Mouse (Mus musculus) neural tube, embryonic 15.5 days (tissue): ENCODE results near the gene Gm29423. TPM values are rescaled to one million over a fixed set of nuclear protein-coding genes. Genes with fewer than 3 reads are reported as not detected.
"Not testable (repeated sequence)": the region's sequence is repeated elsewhere in the genome, so short reads cannot be mapped to it uniquely, and the experiment has no call there.

Experiments used
- ATAC-seq: fragments of 200-750 bp; cut with Nextera tagmentation; 2 replicates; pipeline ENCODE4 v1.8.0; 2017; ENCODE audit warnings: mild to moderate bottlenecking, moderate TSS enrichment, moderate library complexity; ENCODE audit not compliant: low FRiP score
- H3K27ac ChIP-seq: fragments of 300-500 bp; sonication (generic); replicated peaks from 2 replicates; pipeline ENCODE4 v1.5.1; 2015; ENCODE audit warnings: mild to moderate bottlenecking, inconsistent platforms
- H3K27me3 ChIP-seq: fragments of 300-500 bp; sonication (generic); replicated peaks from 2 replicates; pipeline ENCODE4 v1.6.1; 2015; ENCODE audit warnings: inconsistent platforms
- H3K36me3 ChIP-seq: fragments of 300-500 bp; sonication (generic); 2 replicates; pipeline ENCODE4 v1.6.1; 2015; ENCODE audit warnings: inconsistent platforms
- H3K4me1 ChIP-seq: fragments of 300-500 bp; sonication (generic); 2 replicates; pipeline ENCODE4 v1.6.1; 2015; ENCODE audit warnings: inconsistent platforms
- H3K4me2 ChIP-seq: fragments of 300-500 bp; sonication (generic); 2 replicates; pipeline ENCODE4 v1.6.1; 2015; ENCODE audit warnings: inconsistent platforms, mild to moderate bottlenecking, moderate library complexity
- H3K4me3 ChIP-seq: fragments of 300-500 bp; sonication (generic); replicated peaks from 2 replicates; pipeline ENCODE4 v1.5.1; 2015; ENCODE audit warnings: mild to moderate bottlenecking, inconsistent platforms
- H3K9ac ChIP-seq: fragments of 300-500 bp; sonication (generic); replicated peaks from 2 replicates; pipeline ENCODE4 v1.6.1; 2015; ENCODE audit warnings: mild to moderate bottlenecking, inconsistent platforms
- H3K9me3 ChIP-seq: fragments of 300-500 bp; sonication (generic); replicated peaks from 2 replicates; pipeline ENCODE4 v1.6.1; 2016; ENCODE audit warnings: inconsistent platforms
- WGBS: fragments of 180-500 bp; shearing (Covaris S2); methylation state at CpG from one replicate; pipeline ENCODE4 v1.1.7; 2015; ENCODE audit warnings: mixed read lengths; 5-methylcytosine and 5-hydroxymethylcytosine counted together
- polyA plus RNA-seq: library from polyadenylated mRNA; unstranded; fragments of >200 nt; fragmentation: Nextera tagmentation; extraction: Ambion mirVana; gene quantifications from 2 replicates; pipeline ENCODE4 v1.2.1, GENCODE M21; 2015

Gm29423 gene
- not detected in 2 replicates for polyA plus RNA-seq

DNA sequence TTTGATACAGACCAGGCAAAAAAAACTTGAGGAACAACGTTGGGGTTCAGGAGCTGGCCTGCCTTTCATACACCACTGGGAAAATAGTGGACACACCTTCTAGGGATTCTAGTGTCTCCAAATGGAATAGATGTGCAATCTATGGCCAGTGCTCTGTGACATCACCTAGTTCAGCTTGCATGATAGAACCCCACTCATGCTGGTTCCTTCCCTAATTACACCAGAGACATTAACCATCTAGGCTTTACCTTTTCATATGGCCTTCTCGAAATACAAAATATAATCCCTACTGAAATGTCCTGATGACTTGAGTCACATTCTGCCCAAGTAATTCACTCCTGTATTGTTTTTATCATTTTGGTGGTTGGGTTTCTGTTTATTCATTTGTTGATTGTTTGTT, at the start of gene Gm29423, which contains the start of gene Gm29644:
Gene Gm29423, minus strand, starts transcription at position 101 of the 400 bp plus-strand sequence.
Gene Gm29644, minus strand, starts transcription at position 157 of the 400 bp plus-strand sequence.
- not testable (repeated sequence) for H3K27me3 ChIP-seq, H3K4me3 ChIP-seq, H3K4me2 ChIP-seq, H3K36me3 ChIP-seq, H3K27ac ChIP-seq, H3K9ac ChIP-seq, ATAC-seq, H3K9me3 ChIP-seq, H3K4me1 ChIP-seq
- no CpG with 5 or more reads among the region's 2 CpGs for WGBS

DNA sequence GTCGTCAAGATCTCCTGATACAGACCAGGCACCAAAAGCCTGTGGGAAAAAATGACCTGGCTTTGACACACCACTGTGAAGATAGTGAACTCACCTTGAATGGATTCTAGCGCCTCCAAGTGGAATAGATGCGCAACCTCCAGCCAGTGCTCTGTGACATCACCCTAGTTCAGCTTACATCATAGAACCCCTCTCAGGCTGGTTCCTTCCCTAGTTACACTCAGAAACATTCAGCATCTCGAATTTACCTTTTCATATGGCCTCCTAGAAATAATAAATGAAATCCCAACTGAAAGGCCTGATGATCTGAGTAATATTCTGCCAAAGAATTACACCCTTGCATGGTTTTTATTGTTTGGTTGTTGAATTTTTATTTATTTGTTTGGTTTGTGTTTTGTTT, 29.5 kb downstream of the Gm29423 start, which contains the start of gene Gm21118:
Gene Gm21118, minus strand, starts transcription at position 101 of the 400 bp plus-strand sequence.
- WGBS: no CpG with 5 or more reads among the region's 4 CpGs
- not testable (repeated sequence) for ATAC-seq, H3K4me2 ChIP-seq

More for the DNA sequence above, 29.5 kb downstream of the Gm29423 start, which contains the start of gene Gm21118:
- not testable (repeated sequence) for H3K36me3 ChIP-seq, H3K27me3 ChIP-seq, H3K9me3 ChIP-seq, H3K9ac ChIP-seq, H3K27ac ChIP-seq, H3K4me3 ChIP-seq, H3K4me1 ChIP-seq

Other genes with a start within 250 kb of the Gm29423 start
- gene Gm21118, start 29.6 kb downstream of the Gm29423 start, polyA plus RNA-seq: not detected in 2 replicates
- not detected in 2 replicates for gene Gm29644, start 56 bp upstream of the Gm29423 start, polyA plus RNA-seq
- not detected in 2 replicates for gene Gm20888, start 138.6 kb upstream of the Gm29423 start, polyA plus RNA-seq